Mouse (Mus musculus): ENCODE results near the gene Actn2. TPM values are rescaled to one million over a fixed set of nuclear protein-coding genes. Genes with fewer than 3 reads are reported as not detected.

Gene Actn2
- polyA plus RNA-seq, 1 experiment from 2014 or later, result 1.6 TPM

DNA sequence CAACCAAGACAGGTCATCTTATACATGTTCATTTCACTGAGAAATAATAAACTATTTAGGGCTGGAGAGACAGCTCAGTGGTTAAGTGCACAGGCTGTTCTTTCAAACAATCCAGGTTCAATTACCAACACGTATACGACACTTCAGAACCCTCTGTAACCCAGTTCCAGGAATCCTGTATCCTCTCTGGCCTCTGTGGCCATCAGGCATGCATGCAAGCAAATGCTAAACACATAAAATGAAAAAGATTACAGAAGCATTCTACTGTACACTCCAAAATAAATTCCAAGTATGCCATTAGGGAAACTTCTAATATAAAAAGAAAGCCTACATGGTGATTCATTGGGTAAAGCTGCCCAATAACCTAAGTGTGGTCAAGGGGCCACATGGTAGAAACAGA lies 94.6 kb downstream of the Actn2 start:
- no peaks in the 10 kb centered on the region for H3K4me1 ChIP-seq
- H3K4me3 ChIP-seq (replicated peaks), result no peak overlapping the region
- H3K27ac ChIP-seq, result no peak overlapping the region
- H3K9ac ChIP-seq, result no peak overlapping the region
- ATAC-seq (ENCODE audit: low FRiP score), result no peak
- H3K4me2 ChIP-seq, result no peak overlapping the region
- H3K36me3 ChIP-seq (replicated peaks), result peaks cover 65% of the 10 kb centered on the region
- WGBS, result 94% methylated on average over 2 of the region's 2 CpGs
- no peaks in the 10 kb centered on the region for H3K9me3 ChIP-seq
- H3K27me3 ChIP-seq, result no peaks in the 10 kb centered on the region

DNA sequence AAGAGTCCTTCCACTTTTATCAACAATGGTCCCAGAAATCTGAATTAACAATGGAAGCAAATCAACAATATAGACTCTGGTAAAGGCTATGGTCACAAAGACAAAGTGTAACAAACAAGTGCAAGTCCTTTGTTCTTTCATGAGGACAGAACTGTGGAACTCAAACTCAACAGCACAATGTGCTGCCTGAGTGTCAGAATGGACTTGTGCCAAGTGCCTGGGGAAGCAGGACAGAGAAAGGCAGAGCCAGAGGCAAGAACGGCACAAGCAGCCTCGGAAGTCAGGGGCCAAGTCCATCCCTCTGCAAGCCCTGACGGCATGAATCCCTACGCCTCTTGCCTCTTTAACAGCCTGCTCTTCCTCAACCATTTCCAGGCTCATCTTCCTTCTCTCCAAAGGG lies 96.6 kb downstream of the Actn2 start:
- Histone ChIP-seq H3K9ac (no peak overlapping the region), H3K4me1 (no peaks in the 10 kb centered on the region), H3K9me3 (no peaks in the 10 kb centered on the region), H3K4me2 (no peak overlapping the region), H3K27me3 (no peaks in the 10 kb centered on the region), H3K27ac (no peak overlapping the region), H3K4me3 (replicated peaks) (no peak overlapping the region), H3K36me3 (replicated peaks) (peaks cover 51% of the 10 kb centered on the region)
- WGBS, result 87% methylated on average over 4 of the region's 4 CpGs
- no peak for ATAC-seq (ENCODE audit: low FRiP score)

DNA sequence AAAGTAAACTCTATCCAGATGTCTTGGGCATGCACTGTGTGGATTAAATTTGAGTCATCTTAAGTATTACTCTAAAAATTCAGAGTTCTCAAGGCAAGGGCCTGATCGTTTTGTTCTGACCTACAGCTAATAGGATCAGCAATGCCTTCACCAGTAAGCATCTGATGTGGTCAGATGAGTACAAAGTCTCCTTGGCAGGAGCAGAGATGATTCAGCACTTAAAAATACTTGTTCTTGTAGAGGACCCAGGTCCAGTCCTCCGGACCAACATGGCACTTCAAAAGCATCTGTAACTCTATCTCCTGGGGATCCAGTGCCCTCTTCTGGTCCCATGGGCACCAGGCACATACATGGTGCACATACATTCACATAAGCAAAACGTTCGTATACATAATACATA lies 108.4 kb downstream of the Actn2 start:
- H3K27ac ChIP-seq, result no peak overlapping the region
- no peaks in the 10 kb centered on the region for H3K4me1 ChIP-seq
- H3K4me2 ChIP-seq, result no peak overlapping the region
- no peaks in the 10 kb centered on the region for H3K9me3 ChIP-seq
- 94% methylated on average over 4 of the region's 4 CpGs for WGBS
- no peaks in the 10 kb centered on the region for H3K27me3 ChIP-seq
- peaks cover 65% of the 10 kb centered on the region for H3K36me3 ChIP-seq (replicated peaks)
- ATAC-seq (ENCODE audit: low FRiP score), result no peak
- no peak overlapping the region for H3K4me3 ChIP-seq (replicated peaks)
- no peak overlapping the region for H3K9ac ChIP-seq

DNA sequence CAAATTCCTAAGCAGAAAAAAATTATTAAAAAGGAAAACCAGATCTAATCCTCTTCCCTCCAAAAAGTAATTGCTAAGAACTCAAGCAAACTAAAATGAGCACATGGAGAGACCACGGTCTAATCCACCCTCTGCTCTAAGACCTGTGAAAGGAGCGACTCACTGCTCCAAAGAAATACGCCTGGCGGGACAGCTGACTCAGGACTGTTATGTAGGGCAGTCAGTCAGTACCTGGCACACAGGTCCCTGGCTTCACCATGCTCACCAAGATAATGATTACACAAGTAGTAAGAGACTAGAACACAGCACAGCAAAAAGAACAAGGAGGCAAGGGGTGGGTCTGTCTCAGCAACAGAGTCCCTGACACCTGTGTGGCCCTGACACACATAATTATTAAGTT lies 112.3 kb downstream of the Actn2 start:
- no peaks in the 10 kb centered on the region for H3K9me3 ChIP-seq
- no peak overlapping the region for H3K9ac ChIP-seq
- 88% methylated on average over 4 of the region's 4 CpGs for WGBS
- ATAC-seq (ENCODE audit: low FRiP score), result no peak
- H3K4me1 ChIP-seq, result no peaks in the 10 kb centered on the region
- no peak overlapping the region for H3K27ac ChIP-seq
- H3K27me3 ChIP-seq, result no peaks in the 10 kb centered on the region
- H3K4me3 ChIP-seq (replicated peaks), result no peak overlapping the region
- H3K36me3 ChIP-seq (replicated peaks), result peaks cover 63% of the 10 kb centered on the region
- no peak overlapping the region for H3K4me2 ChIP-seq

DNA sequence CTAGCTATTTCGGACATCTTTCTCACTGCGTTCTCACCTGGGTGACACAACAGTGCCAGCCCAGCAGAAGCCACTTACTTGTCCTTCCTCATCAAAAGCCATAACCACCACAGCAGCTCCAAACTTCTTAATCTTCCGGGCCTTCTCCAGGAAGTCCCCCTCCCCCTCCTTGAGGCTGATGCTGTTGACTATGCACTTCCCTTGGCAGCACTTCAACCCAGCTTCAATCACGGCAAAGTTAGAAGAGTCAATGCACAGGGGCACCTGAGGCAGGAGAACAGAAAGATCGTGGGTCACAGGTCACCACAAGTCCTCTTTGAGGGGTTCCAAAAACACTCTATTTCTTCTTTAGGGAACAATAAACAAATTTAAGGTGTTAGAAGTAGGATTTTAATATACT lies 113.0 kb downstream of the Actn2 start:
- no peaks in the 10 kb centered on the region for H3K9me3 ChIP-seq
- WGBS, result 86% methylated on average over 5 of the region's 5 CpGs
- no peak overlapping the region for H3K9ac ChIP-seq
- H3K36me3 ChIP-seq (replicated peaks), result peaks cover 60% of the 10 kb centered on the region
- no peaks in the 10 kb centered on the region for H3K4me1 ChIP-seq
- no peak overlapping the region for H3K27ac ChIP-seq
- no peak for ATAC-seq (ENCODE audit: low FRiP score)
- no peak overlapping the region for H3K4me3 ChIP-seq (replicated peaks)
- no peak overlapping the region for H3K4me2 ChIP-seq
- no peaks in the 10 kb centered on the region for H3K27me3 ChIP-seq

Other genes with a start within 250 kb of the Actn2 start
- gene Ryr2, start 233.8 kb downstream of the Actn2 start, polyA plus RNA-seq (2016; fragmentation: Nextera tagmentation; extraction: Ambion mirVana), result 0.37 and 0.59 TPM in 2 replicates
- 11.6 and 13.4 TPM in 2 replicates for gene Mtr, start 82.6 kb downstream of the Actn2 start, polyA plus RNA-seq (2016; fragmentation: Nextera tagmentation; extraction: Ambion mirVana)
- gene Heatr1, start 54.3 kb upstream of the Actn2 start, polyA plus RNA-seq (2016; fragmentation: Nextera tagmentation; extraction: Ambion mirVana), result 33.7 and 34.0 TPM in 2 replicates
- 10.8 and 11.3 TPM in 2 replicates for gene Lgals8, start 124.2 kb upstream of the Actn2 start, polyA plus RNA-seq (2016; fragmentation: Nextera tagmentation; extraction: Ambion mirVana)
- 1.1 and 1.3 TPM in 2 replicates for gene Edaradd, start 179.7 kb upstream of the Actn2 start, polyA plus RNA-seq (2016; fragmentation: Nextera tagmentation; extraction: Ambion mirVana)
- 11.9 and 12.4 TPM in 2 replicates for gene Ero1lb, start 225.1 kb upstream of the Actn2 start, polyA plus RNA-seq (2016; fragmentation: Nextera tagmentation; extraction: Ambion mirVana)

All from forebrain, embryonic 12.5 days (tissue).